Mouse (Mus musculus) heart, postnatal 36 days (tissue): ENCODE measurements around the gene Mycn. TPM values are rescaled to one million over a fixed set of nuclear protein-coding genes. Genes with fewer than 3 reads are reported as not detected.
A peak's percentile ranks its signal among the peaks of the same experiment; 100 is the strongest.

Source experiments
- DNase-seq, 2 experiments: peaks; one replicate each; pipeline ENCODE4 v3.0.0; 2021 to 2022
- intact Hi-C: fragments of 180-260 bp; cut with DNase I; formaldehyde crosslinking; loops from one replicate; pipeline ENCODE4 v1.15.1; 2025
- total RNA-seq, 2 experiments: library from RNA; stranded (reverse); gene quantifications; 2 replicates each; pipeline ENCODE4 v1.2.3; 2021

Gene Mycn
- total RNA-seq, 2 experiments from 2014 or later, result 2.9 to 3.3 TPM

GRCm38 (mm10) chr12:12932238-12932637 is 9.5 kb downstream of the Mycn start:
- intact Hi-C loops, result no loop called here
- DNase-seq, result no peak

- DNase-seq, result no peak
- intact Hi-C loops, result no loop called here
Measured at GRCm38 (mm10) chr12:12928239-12928638, 13.5 kb downstream of the Mycn start.

- DNase-seq, result no peak
- intact Hi-C loops, result no loop called here
Measured at GRCm38 (mm10) chr12:12926975-12927527, 14.7 kb downstream of the Mycn start.

GRCm38 (mm10) chr12:12924446-12924845 is 17.3 kb downstream of the Mycn start:
- intact Hi-C loops, result no loop called here

GRCm38 (mm10) chr12:12920166-12921157 is 21.3 kb downstream of the Mycn start:
- intact Hi-C loops, result no loop called here
- DNase-seq, result no peak

More at GRCm38 (mm10) chr12:12924446-12924845, 17.3 kb downstream of the Mycn start:
- no peak for DNase-seq

- intact Hi-C loops, result no loop called here
- no peak for DNase-seq
Measured at GRCm38 (mm10) chr12:12916298-12916697, 25.4 kb downstream of the Mycn start.

GRCm38 (mm10) chr12:12910356-12910979 is 31.2 kb downstream of the Mycn start:
- intact Hi-C loops, result no loop called here
- no peak for DNase-seq

GRCm38 (mm10) chr12:12909631-12910277 is 32.0 kb downstream of the Mycn start:
- intact Hi-C loops, result no loop called here
- DNase-seq, result no peak

- DNase-seq, result no peak
- intact Hi-C loops, result no loop called here
Measured at GRCm38 (mm10) chr12:12906771-12907170, 34.9 kb downstream of the Mycn start.

GRCm38 (mm10) chr12:12906321-12906720 is 35.4 kb downstream of the Mycn start:
- no peak for DNase-seq
- intact Hi-C loops, result no loop called here

- no peak for DNase-seq
- intact Hi-C loops, result loop anchor here (2.0 kb wide), 1 partner anchor 94 kb away; no protein-coding TSS in a partner anchor
Measured at GRCm38 (mm10) chr12:12905117-12905516, 36.6 kb downstream of the Mycn start.

- peak; percentile 64 to 72 for DNase-seq
- intact Hi-C loops, result loop anchor here (2.0 kb wide), 1 partner anchor 94 kb away; no protein-coding TSS in a partner anchor
Measured at GRCm38 (mm10) chr12:12904512-12904953, 37.2 kb downstream of the Mycn start.

GRCm38 (mm10) chr12:12904086-12904485 is 37.6 kb downstream of the Mycn start:
- peak in 1 of 2 experiments; percentile 3 for DNase-seq
- intact Hi-C loops, result loop anchor here (2.0 kb wide), 1 partner anchor 93 kb away; no protein-coding TSS in a partner anchor

- intact Hi-C loops, result no loop called here
Measured at GRCm38 (mm10) chr12:12902403-12902802, 39.3 kb downstream of the Mycn start.

GRCm38 (mm10) chr12:12898356-12899126 is 43.2 kb downstream of the Mycn start:
- intact Hi-C loops, result no loop called here

More at GRCm38 (mm10) chr12:12902403-12902802, 39.3 kb downstream of the Mycn start:
- no peak for DNase-seq

GRCm38 (mm10) chr12:12893986-12894385 is 47.7 kb downstream of the Mycn start:
- intact Hi-C loops, result no loop called here
- DNase-seq, result no peak

More at GRCm38 (mm10) chr12:12898356-12899126, 43.2 kb downstream of the Mycn start:
- no peak for DNase-seq

- intact Hi-C loops, result no loop called here
- DNase-seq, result no peak
Measured at GRCm38 (mm10) chr12:12886191-12886889, 55.4 kb downstream of the Mycn start.
